Mouse (Mus musculus) bone marrow macrophage, adult 2 months (primary cell): ENCODE data around the gene Cacna1h. TPM values are rescaled to one million over a fixed set of nuclear protein-coding genes. Genes with fewer than 3 reads are reported as not detected.

Experiments
- H3K27ac ChIP-seq: 2 replicates; pipeline ENCODE4 v1.5.1; 2012; ENCODE audit warnings: low read depth, low read length; ENCODE audit not compliant: insufficient read depth
- H3K4me1 ChIP-seq: 2 replicates; pipeline ENCODE4 v1.6.1; 2012; ENCODE audit warnings: low read length; ENCODE audit not compliant: control insufficient read depth, insufficient read depth
- H3K4me3 ChIP-seq: 2 replicates; pipeline ENCODE4 v1.5.1; 2012; ENCODE audit warnings: mild to moderate bottlenecking, low read length, moderate library complexity; ENCODE audit not compliant: insufficient read depth
- CTCF ChIP-seq: IDR thresholded peaks from 2 replicates; pipeline ENCODE4 v1.5.1; 2012; ENCODE audit warnings: low read depth, mild to moderate bottlenecking, low read length, moderate library complexity
- POLR2A ChIP-seq: IDR thresholded peaks from 2 replicates; pipeline ENCODE4 v1.6.1; 2012; ENCODE audit warnings: mild to moderate bottlenecking, low read depth, low read length, borderline replicate concordance
- polyA plus RNA-seq: library from polyadenylated mRNA; stranded (reverse); fragments of >200 nt; gene quantifications from 2 replicates; pipeline ENCODE4 v1.2.4, GENCODE M21; 2012; ENCODE audit not compliant: missing spikeins, insufficient read depth, insufficient read length

The Cacna1h gene
- polyA plus RNA-seq, 1 experiment: not detected

DNA sequence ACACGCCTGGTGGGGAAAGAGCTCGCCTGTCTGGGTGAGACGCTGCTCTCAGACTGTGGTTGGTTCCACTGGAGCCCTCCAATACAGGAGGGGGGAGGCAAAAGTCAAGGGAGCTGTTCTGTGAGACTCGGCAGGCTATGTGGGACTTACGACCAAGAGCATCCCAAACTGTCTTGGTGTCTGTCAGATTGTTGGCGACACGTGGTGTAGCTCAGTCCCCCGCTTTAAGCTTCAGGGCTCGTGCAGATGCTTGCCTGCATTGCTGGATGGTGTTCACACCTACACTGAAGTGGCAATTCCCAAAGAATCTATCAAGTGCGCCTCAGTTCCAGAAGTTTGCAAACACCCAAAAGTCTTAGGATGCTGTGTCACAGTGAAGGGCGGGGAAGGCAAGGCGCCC, 14.3 kb upstream of the Cacna1h start:
- H3K4me3 ChIP-seq: no peak overlapping the region
- H3K27ac ChIP-seq: no peak overlapping the region
- H3K4me1 ChIP-seq: no peaks in the 10 kb centered on the region
- TF ChIP-seq CTCF (no peak), POLR2A (no peak)

DNA sequence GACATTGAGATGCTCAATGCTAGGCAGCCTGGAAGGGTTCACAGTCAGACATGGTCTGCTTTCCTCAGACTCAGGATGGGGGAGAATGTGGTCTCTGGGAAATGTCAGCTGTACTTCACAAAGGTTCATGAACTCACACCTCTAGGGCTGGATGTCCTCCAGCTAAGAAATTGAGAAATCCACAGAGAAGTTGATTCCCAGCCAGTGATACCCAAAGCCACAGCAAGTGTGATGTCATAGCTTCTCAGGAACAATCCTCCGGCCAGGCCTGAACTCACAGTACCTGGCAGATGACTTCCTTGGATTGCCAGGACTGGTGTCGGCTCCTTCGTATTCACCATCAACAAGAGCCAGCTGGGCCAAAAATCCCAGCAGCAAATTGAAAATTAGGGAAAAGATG, 12.3 kb upstream of the Cacna1h start:
- no peak overlapping the region for H3K4me3 ChIP-seq
- no peaks in the 10 kb centered on the region for H3K4me1 ChIP-seq
- TF ChIP-seq POLR2A (no peak), CTCF (no peak)
- no peak overlapping the region for H3K27ac ChIP-seq

- Histone ChIP-seq H3K4me1 (no peaks in the 10 kb centered on the region), H3K4me3 (no peak overlapping the region), H3K27ac (no peak overlapping the region)
- TF ChIP-seq POLR2A (no peak), CTCF (no peak)
These were observed 11.5 kb upstream of the Cacna1h start for GRCm38 (mm10) chr17:25445074-25445473.

GRCm38 (mm10) chr17:25442889-25443288, 9.3 kb upstream of the Cacna1h start:
- Histone ChIP-seq H3K4me1 (no peaks in the 10 kb centered on the region), H3K4me3 (no peak overlapping the region), H3K27ac (no peak overlapping the region)
- TF ChIP-seq CTCF (no peak), POLR2A (no peak)

- H3K27ac ChIP-seq: no peak overlapping the region
- no peaks in the 10 kb centered on the region for H3K4me1 ChIP-seq
- no peak for TF ChIP-seq CTCF
- TF ChIP-seq POLR2A: no peak
- no peak overlapping the region for H3K4me3 ChIP-seq
These were observed 7.8 kb upstream of the Cacna1h start for GRCm38 (mm10) chr17:25441417-25441816.

DNA sequence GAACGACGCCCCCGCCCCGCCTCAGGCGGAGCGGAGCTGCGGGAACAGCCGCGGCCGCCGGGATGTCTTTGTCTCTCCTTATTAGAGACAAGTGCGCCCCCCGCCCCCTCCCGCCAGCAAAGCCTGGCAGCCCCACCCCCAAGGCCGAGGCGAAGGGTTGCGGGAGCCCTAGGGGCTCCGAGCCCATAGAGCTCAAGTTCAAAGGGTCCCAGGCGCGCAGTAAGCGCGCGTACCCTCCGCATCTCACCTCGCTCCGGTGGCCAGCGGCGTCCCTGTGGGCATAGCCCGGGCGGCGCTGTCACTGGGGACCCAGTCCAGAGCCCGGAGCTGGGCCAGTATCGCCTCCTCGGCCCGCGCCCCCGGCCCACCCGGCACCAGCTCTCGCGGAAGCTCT, 363 bp downstream of the Cacna1h start:
- TF ChIP-seq CTCF (no peak), POLR2A (no peak)
- Histone ChIP-seq H3K4me1 (no peaks in the 10 kb centered on the region), H3K27ac (no peak overlapping the region)

GRCm38 (mm10) chr17:25432433-25433181, 976 bp downstream of the Cacna1h start:
- no peak overlapping the region for H3K27ac ChIP-seq
- no peaks in the 10 kb centered on the region for H3K4me1 ChIP-seq
- no peak overlapping the region for H3K4me3 ChIP-seq
- no peak for TF ChIP-seq CTCF
- no peak for TF ChIP-seq POLR2A

More for the DNA sequence above, 363 bp downstream of the Cacna1h start:
- no peak overlapping the region for H3K4me3 ChIP-seq

- TF ChIP-seq CTCF (no peak), POLR2A (no peak)
- no peak overlapping the region for H3K4me3 ChIP-seq
- no peaks in the 10 kb centered on the region for H3K4me1 ChIP-seq
- H3K27ac ChIP-seq: no peak overlapping the region
These were observed 3.0 kb downstream of the Cacna1h start for GRCm38 (mm10) chr17:25430534-25430933.

DNA sequence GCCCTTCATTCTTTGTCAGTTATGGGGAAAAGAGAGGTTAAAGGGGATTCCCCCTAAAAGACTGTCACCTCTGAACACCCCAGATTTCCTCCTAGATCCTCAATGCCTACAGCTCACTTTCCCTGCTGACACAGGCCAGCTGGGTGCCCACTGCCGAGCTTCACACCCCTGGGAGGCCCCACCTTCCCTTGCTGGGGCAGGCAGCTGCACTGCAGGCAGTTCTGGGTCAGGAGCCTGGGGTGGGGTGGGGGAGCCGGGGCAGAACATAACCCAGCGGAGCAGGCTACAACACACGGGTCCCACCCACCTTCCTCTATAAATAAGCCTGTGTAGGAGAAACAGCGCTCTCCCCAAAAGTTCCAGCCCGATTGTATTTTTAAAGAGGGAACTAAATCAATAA, 3.7 kb downstream of the Cacna1h start:
- Histone ChIP-seq H3K4me1 (no peaks in the 10 kb centered on the region), H3K27ac (no peak overlapping the region), H3K4me3 (no peak overlapping the region)
- TF ChIP-seq POLR2A (no peak), CTCF (no peak)

- no peak for TF ChIP-seq POLR2A
- TF ChIP-seq CTCF: no peak
- H3K4me1 ChIP-seq: no peaks in the 10 kb centered on the region
- H3K4me3 ChIP-seq: no peak overlapping the region
- H3K27ac ChIP-seq: no peak overlapping the region
These were observed 4.3 kb downstream of the Cacna1h start for GRCm38 (mm10) chr17:25429240-25429639.

- TF ChIP-seq POLR2A (no peak), CTCF (no peak)
- no peak overlapping the region for H3K27ac ChIP-seq
- no peak overlapping the region for H3K4me3 ChIP-seq
- H3K4me1 ChIP-seq: no peaks in the 10 kb centered on the region
These were observed 6.1 kb downstream of the Cacna1h start for GRCm38 (mm10) chr17:25427441-25427840.
